Mouse (Mus musculus) c-Kit-positive CD71-positive TER-119-negative erythroid progenitor cells, embryonic 14.5 days (primary cell): ENCODE data around the gene Bnip3.

Source experiments
- DNase-seq: peaks from one replicate; pipeline ENCODE4 v3.0.0-alpha.2; 2013; ENCODE audit warnings: low read depth

The Bnip3 gene

DNA sequence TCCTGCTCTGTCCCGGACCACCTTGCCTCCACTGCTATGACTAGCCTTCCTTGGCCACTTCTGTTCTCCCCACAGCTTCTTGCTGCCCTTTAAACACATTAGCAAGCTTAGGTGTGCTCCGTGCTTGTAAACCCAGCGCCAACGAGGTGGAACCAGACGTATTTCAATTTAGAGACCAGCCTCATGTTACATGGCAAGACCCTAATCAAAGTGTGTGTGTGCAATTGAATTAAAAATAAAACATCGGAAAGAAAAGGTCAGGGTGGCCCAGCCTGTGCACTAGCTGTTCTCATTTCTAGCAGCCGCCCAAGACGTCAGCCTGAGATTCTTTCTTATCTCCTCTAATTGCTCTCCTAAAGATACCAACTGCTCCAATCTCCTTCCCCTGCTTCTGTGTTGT is 64.2 kb downstream of the Bnip3 start:
- DNase-seq = no peak

DNA sequence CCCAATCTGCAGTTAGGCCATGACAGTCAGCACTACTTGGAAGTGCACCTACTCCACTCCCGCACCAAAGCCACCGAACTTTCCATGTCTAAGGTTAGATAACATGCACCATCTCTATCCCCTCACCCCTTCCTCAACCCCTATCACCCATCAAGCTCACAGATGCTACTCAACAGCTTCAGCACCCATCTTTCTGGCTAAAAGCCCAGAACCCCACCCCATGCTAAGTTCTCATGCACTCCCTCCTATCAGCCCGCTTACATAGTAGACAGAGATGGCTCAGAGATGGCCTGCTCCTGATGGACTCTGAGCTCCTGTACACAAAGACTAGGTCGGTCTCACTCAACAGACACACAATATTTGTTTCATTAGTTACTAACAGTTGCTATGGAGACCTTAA is 65.9 kb downstream of the Bnip3 start:
- no peak for DNase-seq

DNA sequence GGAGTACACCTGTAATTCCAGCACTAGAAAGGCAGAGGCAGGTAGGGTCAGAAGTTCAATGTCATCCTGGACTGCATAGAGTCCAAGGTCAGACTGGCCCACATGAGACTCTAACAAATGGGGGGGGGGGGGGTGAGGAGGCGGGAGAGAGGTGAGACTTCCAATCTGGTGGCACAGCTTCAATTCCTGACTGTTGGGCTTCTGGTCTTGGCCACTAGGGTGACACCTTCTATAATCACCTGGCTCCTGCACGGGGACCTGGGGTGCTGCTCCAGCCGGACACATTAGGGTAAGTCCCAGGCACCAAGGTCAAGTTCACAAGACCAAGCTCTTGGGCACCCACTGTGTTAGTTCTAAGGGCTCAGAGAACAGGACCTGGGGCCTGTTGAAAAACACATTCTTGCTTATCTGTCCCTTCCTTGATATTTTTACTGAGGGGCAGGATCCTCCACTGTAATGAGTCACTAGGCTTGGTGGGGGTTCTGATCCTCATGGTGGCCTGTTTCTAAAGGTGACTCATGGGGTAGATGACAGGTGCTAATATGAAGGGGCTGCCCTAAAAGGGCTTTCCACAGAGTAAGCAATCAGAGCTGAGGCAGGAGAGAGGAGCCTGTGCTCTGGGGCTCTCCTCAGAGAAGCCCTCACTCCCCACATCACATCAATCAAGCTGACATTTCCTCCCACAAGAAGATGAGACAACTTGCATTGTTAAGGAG is 67.7 kb downstream of the Bnip3 start:
- no peak for DNase-seq
